Mouse (Mus musculus): ENCODE measurements around the gene Crybg1.

- TF ChIP-seq ZC3H11A (IDR thresholded peaks at IDR 0.05; ENCODE audit: borderline replicate concordance, low read depth, low read length) (no peak), MAFK (IDR thresholded peaks at IDR 0.05; ENCODE audit: insufficient read depth, low read depth, low read length) (no peak)
Measured at GRCm38 (mm10) chr10:43945435-43945834, 203.2 kb downstream of the Crybg1 start.
